Mouse (Mus musculus): ENCODE measurements at regions not wholly inside any gene's neighbourhood (a gene's known extent, or its start where the extent isn't known, plus 50 kb on each side); places are given as distances from the start of the nearest gene placed in this dataset.

GRCm38 (mm10) chr3:149505692-149506091 lies 515.3 kb upstream of the Adgrl2 start:
- DNase-seq (ENCODE audit: low read depth in 2 of 2, low spot score in 2 of 2): no peak

- no peak for DNase-seq (ENCODE audit: low read depth in 2 of 2, low spot score in 2 of 2)
These were observed 513.6 kb upstream of the Adgrl2 start for GRCm38 (mm10) chr3:149503992-149504391.

- DNase-seq (ENCODE audit: low read depth in 2 of 2, low spot score in 2 of 2): no peak
These were observed 509.8 kb upstream of the Adgrl2 start for GRCm38 (mm10) chr3:149500130-149500529.

GRCm38 (mm10) chr3:149498765-149499164 lies 508.4 kb upstream of the Adgrl2 start:
- DNase-seq (ENCODE audit: low read depth in 2 of 2, low spot score in 2 of 2): no peak

- DNase-seq (ENCODE audit: low read depth in 2 of 2, low spot score in 2 of 2): no peak
These were observed 506.6 kb upstream of the Adgrl2 start for GRCm38 (mm10) chr3:149496829-149497471.

- no peak for DNase-seq (ENCODE audit: low read depth in 2 of 2, low spot score in 2 of 2)
These were observed 505.8 kb upstream of the Adgrl2 start for GRCm38 (mm10) chr3:149496122-149496521.

GRCm38 (mm10) chr3:149488147-149488546 lies 497.8 kb upstream of the Adgrl2 start:
- DNase-seq (ENCODE audit: low read depth in 2 of 2, low spot score in 2 of 2): no peak

GRCm38 (mm10) chr3:149485406-149485805 lies 495.1 kb upstream of the Adgrl2 start:
- DNase-seq (ENCODE audit: low read depth in 2 of 2, low spot score in 2 of 2): no peak

GRCm38 (mm10) chr3:149484319-149484718 lies 494.0 kb upstream of the Adgrl2 start:
- DNase-seq (ENCODE audit: low read depth in 2 of 2, low spot score in 2 of 2): no peak

- no peak for DNase-seq (ENCODE audit: low read depth in 2 of 2, low spot score in 2 of 2)
These were observed 485.8 kb upstream of the Adgrl2 start for GRCm38 (mm10) chr3:149476151-149476550.

GRCm38 (mm10) chr3:149466973-149467372 lies 476.6 kb upstream of the Adgrl2 start:
- DNase-seq (ENCODE audit: low read depth in 2 of 2, low spot score in 2 of 2): no peak

- DNase-seq (ENCODE audit: low read depth in 2 of 2, low spot score in 2 of 2): no peak
These were observed 474.2 kb upstream of the Adgrl2 start for GRCm38 (mm10) chr3:149464603-149465002.

- no peak for DNase-seq (ENCODE audit: low read depth in 2 of 2, low spot score in 2 of 2)
These were observed 471.8 kb upstream of the Adgrl2 start for GRCm38 (mm10) chr3:149462121-149462541.

- DNase-seq (ENCODE audit: low read depth in 2 of 2, low spot score in 2 of 2): no peak
These were observed 471.3 kb upstream of the Adgrl2 start for GRCm38 (mm10) chr3:149461613-149462012.

GRCm38 (mm10) chr3:149449376-149449775 lies 459.0 kb upstream of the Adgrl2 start:
- no peak for DNase-seq (ENCODE audit: low read depth in 2 of 2, low spot score in 2 of 2)

- no peak for DNase-seq (ENCODE audit: low read depth in 2 of 2, low spot score in 2 of 2)
These were observed 455.7 kb upstream of the Adgrl2 start for GRCm38 (mm10) chr3:149445991-149446564.

- no peak for DNase-seq (ENCODE audit: low read depth in 2 of 2, low spot score in 2 of 2)
These were observed 454.7 kb upstream of the Adgrl2 start for GRCm38 (mm10) chr3:149444854-149445577.

GRCm38 (mm10) chr3:149444377-149444776 lies 454.0 kb upstream of the Adgrl2 start:
- no peak for DNase-seq (ENCODE audit: low read depth in 2 of 2, low spot score in 2 of 2)

- DNase-seq (ENCODE audit: low read depth in 2 of 2, low spot score in 2 of 2): no peak
These were observed 450.9 kb upstream of the Adgrl2 start for GRCm38 (mm10) chr3:149441227-149441626.

GRCm38 (mm10) chr3:149437763-149438162 lies 447.4 kb upstream of the Adgrl2 start:
- no peak for DNase-seq (ENCODE audit: low read depth in 2 of 2, low spot score in 2 of 2)

GRCm38 (mm10) chr3:149436944-149437343 lies 446.6 kb upstream of the Adgrl2 start:
- DNase-seq (ENCODE audit: low read depth in 2 of 2, low spot score in 2 of 2): no peak

GRCm38 (mm10) chr3:149436420-149436819 lies 446.1 kb upstream of the Adgrl2 start:
- no peak for DNase-seq (ENCODE audit: low read depth in 2 of 2, low spot score in 2 of 2)

Measured in CD8-positive naive resting alpha-beta T cell, adult 2 months (primary cell).